24 mouse cellular contexts compared by ENCODE assay signal in genomic region chr7:29097131-29097530, GRCm38 (mm10). TPM values are rescaled to one million over a fixed set of nuclear protein-coding genes. Genes with fewer than 3 reads are reported as not detected.
"Had no signal": no experiment of that assay in that cellular context is flagged by ENCODE, and none has a peak within 500 bp of the region (broad histone marks: within the 10 kb centered on the region; RNA-seq: fewer than 3 reads in every experiment).

No protein-coding gene starts in this region.

- H3K4me3 ChIP-seq: heart, embryonic 10.5 days; heart, embryonic 13.5 days; hindbrain, embryonic 13.5 days; hindbrain, embryonic 15.5 days; kidney, embryonic 15.5 days; limb, embryonic 13.5 days; limb, embryonic 15.5 days; liver, embryonic 13.5 days had no signal

- H3K4me1 ChIP-seq: heart, embryonic 13.5 days; hindbrain, embryonic 13.5 days; hindbrain, embryonic 15.5 days; kidney, embryonic 15.5 days; limb, embryonic 13.5 days; limb, embryonic 15.5 days; liver, embryonic 13.5 days had no signal

- H3K36me3 ChIP-seq: heart, embryonic 10.5 days; heart, embryonic 13.5 days; hindbrain, embryonic 13.5 days; hindbrain, embryonic 15.5 days; kidney, embryonic 15.5 days; limb, embryonic 15.5 days; liver, embryonic 13.5 days had no signal

- H3K27ac ChIP-seq: heart, embryonic 10.5 days; heart, embryonic 13.5 days; hindbrain, embryonic 13.5 days; hindbrain, embryonic 15.5 days; hindbrain, postnatal 0 days; kidney, embryonic 15.5 days; kidney, postnatal 0 days; limb, embryonic 13.5 days; limb, embryonic 15.5 days; liver, embryonic 13.5 days had no signal

- H3K27me3 ChIP-seq: hindbrain, embryonic 13.5 days; hindbrain, embryonic 15.5 days; kidney, embryonic 15.5 days; limb, embryonic 13.5 days; limb, embryonic 15.5 days; liver, embryonic 13.5 days had no signal

- H3K4me2 ChIP-seq: heart, embryonic 13.5 days; hindbrain, embryonic 13.5 days; hindbrain, embryonic 15.5 days; kidney, embryonic 15.5 days; limb, embryonic 13.5 days; limb, embryonic 15.5 days; liver, embryonic 13.5 days had no signal

- H3K9ac ChIP-seq: forebrain, postnatal 0 days; heart, embryonic 13.5 days; hindbrain, embryonic 13.5 days; hindbrain, embryonic 15.5 days; kidney, embryonic 15.5 days; limb, embryonic 13.5 days; limb, embryonic 15.5 days; liver, embryonic 13.5 days had no signal

- H3K9me3 ChIP-seq: heart, embryonic 10.5 days; heart, embryonic 13.5 days; hindbrain, embryonic 13.5 days; hindbrain, embryonic 15.5 days; kidney, embryonic 15.5 days; limb, embryonic 13.5 days; limb, embryonic 15.5 days; liver, embryonic 13.5 days had no signal

- ATAC-seq: forebrain, postnatal 0 days; hindbrain, postnatal 0 days had no signal

- DNase-seq: forebrain, postnatal 0 days; gastrocnemius, postnatal 10 days; gastrocnemius, postnatal 25 days; heart, adult 11 months; heart, postnatal 10 days; kidney, adult 11 months; kidney, adult 2 months; kidney, adult 9 months; kidney, postnatal 14 days; kidney, postnatal 36 days; layer of hippocampus, adult 9-11 months; layer of hippocampus, postnatal 36 days; left cerebral cortex, postnatal 4 days; liver, embryonic 13.5 days had no signal

RNA-seq across cellular contexts. Expression of gene Ryr1, which starts 27.8 kb away (rescaled TPM):
- total RNA-seq: heart, postnatal 25 days had no signal
